Mouse (Mus musculus) embryonic facial prominence, embryonic 12.5 days (tissue): ENCODE results near the gene Psmd3. TPM values are rescaled to one million over a fixed set of nuclear protein-coding genes. Genes with fewer than 3 reads are reported as not detected.
"Not testable (repeated sequence)": the region's sequence is repeated elsewhere in the genome, so short reads cannot be mapped to it uniquely, and the experiment has no call there.

Experiments
- ATAC-seq: fragments of 200-750 bp; cut with Nextera tagmentation; 2 replicates; pipeline ENCODE4 v1.8.0; 2017; ENCODE audit not compliant: insufficient number of reproducible peaks, insufficient read depth, low FRiP score, low TSS enrichment
- H3K27ac ChIP-seq: fragments of 300-500 bp; sonication (generic); 2 replicates; pipeline ENCODE4 v1.5.1; 2016; ENCODE audit warnings: mild to moderate bottlenecking
- H3K27me3 ChIP-seq: fragments of 300-500 bp; sonication (generic); 2 replicates; pipeline ENCODE4 v1.6.1; 2016; ENCODE audit warnings: mild to moderate bottlenecking, moderate library complexity
- H3K36me3 ChIP-seq: fragments of 300-500 bp; sonication (generic); 2 replicates; pipeline ENCODE4 v1.6.1; 2016; ENCODE audit warnings: mild to moderate bottlenecking
- H3K4me1 ChIP-seq: fragments of 300-500 bp; sonication (generic); 2 replicates; pipeline ENCODE4 v1.6.1; 2016
- H3K4me2 ChIP-seq: fragments of 300-500 bp; sonication (generic); replicated peaks from 2 replicates; pipeline ENCODE4 v1.6.1; 2016; ENCODE audit warnings: mild to moderate bottlenecking, moderate library complexity
- H3K4me3 ChIP-seq: fragments of 300-500 bp; sonication (generic); 2 replicates; pipeline ENCODE4 v1.5.1; 2016; ENCODE audit warnings: mild to moderate bottlenecking
- H3K9ac ChIP-seq: fragments of 300-500 bp; sonication (generic); 2 replicates; pipeline ENCODE4 v1.6.1; 2016; ENCODE audit warnings: mild to moderate bottlenecking, moderate library complexity
- H3K9me3 ChIP-seq: fragments of 300-500 bp; sonication (generic); 2 replicates; pipeline ENCODE4 v1.6.1; 2016; ENCODE audit warnings: mild to moderate bottlenecking, moderate library complexity
- WGBS: fragments of 180-500 bp; shearing (Covaris S2); methylation state at CpG from one replicate; pipeline ENCODE4 v1.1.7; 2016; 5-methylcytosine and 5-hydroxymethylcytosine counted together
- polyA plus RNA-seq: library from polyadenylated mRNA; unstranded; fragments of >200 nt; fragmentation: Nextera tagmentation; extraction: Ambion mirVana; gene quantifications from 2 replicates; pipeline ENCODE4 v1.2.1, GENCODE M21; 2016

The Psmd3 gene
- polyA plus RNA-seq, result 246 and 248 TPM in 2 replicates

DNA sequence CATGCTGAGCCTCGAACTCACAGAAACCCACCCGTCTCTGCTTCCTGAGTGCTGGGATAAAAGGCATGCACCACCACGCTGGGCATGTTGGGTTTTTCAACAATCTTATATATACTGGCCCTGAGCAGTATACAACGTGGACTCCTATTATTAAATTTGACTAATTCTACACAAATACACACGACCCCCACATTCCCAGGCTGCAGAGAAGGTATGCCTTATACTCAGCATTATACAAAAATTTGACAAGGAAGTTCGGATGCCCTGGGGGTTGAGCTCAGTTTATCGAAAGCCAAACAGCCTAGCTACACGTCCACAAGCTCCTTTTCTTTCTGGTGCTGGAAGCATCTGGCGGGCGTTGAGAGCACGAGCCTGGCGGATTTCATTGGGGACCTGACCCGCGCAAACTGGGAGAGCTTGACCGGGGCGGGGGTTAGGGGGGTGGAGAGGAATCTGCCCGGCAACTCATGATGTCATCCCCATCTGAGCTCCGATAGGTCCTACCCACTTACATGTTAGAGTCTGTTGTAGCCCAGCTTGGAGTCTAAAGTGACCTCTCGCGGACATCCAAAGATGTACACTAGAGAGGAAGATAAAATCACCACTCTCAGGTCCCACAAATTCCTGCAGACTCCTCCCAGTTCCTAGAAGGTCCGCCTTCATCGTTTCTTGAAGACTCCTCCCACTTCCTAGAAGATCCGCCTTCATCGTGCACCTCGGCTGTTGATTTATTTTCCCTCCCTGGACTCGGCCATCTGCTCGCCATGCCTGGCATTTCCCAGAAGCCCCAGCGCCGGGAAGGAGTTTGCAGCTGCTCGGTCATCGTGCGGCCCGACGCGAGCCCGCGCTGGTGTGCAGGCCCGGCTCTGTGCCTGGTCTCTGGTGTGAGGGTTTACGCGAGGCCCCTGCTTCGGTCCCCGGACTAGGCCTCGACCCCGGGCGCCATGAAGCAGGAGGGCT lies at the start of gene Psmd3:
Gene Psmd3 (plus strand): TSS at position 769 of the 960 bp plus-strand sequence.
- Histone ChIP-seq H3K4me1 (peaks cover 9% of the 10 kb centered on the region), H3K27me3 (no peaks in the 10 kb centered on the region), H3K4me2 (peak within 1 kb of the TSS; percentile 83), H3K4me3 (peak within 1 kb of the TSS; percentile 99), H3K9ac (peak within 1 kb of the TSS; percentile 99), H3K36me3 (peaks cover 20% of the 10 kb centered on the region), H3K9me3 (no peaks in the 10 kb centered on the region), H3K27ac (peak within 1 kb of the TSS; percentile 64; the same call in 1 of the 2 replicates)
- peak; percentile 92 for ATAC-seq
- 6% methylated on average over 45 of the region's 45 CpGs for WGBS

DNA sequence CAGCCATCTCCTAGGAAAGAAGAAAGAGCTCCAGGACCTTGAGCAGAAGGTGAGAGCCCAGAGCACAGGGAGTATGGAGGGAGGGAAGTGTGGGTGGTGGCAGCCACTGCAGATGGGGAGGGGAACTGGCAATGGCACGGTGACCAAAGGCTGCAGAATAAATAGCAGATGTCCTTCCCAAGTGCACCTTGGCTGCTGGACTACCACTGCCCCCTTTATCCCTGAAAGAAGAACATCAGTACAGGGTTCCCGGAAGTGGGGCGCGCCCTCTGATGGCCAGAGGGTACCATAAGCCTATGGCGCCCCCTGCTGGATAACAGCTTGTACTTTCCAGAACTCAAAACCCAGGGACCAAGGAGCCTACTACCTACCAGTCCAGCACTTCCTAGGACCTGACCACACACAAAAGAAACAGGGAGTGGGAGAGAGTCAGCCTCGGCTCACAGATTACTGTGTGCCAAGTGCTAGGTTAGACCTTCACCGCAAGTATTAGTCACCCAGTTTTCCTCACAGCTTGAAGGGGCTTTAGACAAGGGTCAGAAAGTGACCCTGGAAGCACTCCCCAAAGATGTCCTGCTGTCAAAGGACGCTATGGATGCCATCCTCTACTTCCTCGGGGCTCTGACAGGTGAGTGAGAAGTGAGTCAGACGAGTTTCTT lies 46.9 kb upstream of the Psmd3 start:
- H3K9me3 ChIP-seq, ATAC-seq, H3K4me2 ChIP-seq, H3K36me3 ChIP-seq, H3K4me3 ChIP-seq, H3K27ac ChIP-seq, H3K27me3 ChIP-seq, H3K9ac ChIP-seq, H3K4me1 ChIP-seq: not testable (repeated sequence)
- 31% methylated on average over 10 of the region's 10 CpGs for WGBS

DNA sequence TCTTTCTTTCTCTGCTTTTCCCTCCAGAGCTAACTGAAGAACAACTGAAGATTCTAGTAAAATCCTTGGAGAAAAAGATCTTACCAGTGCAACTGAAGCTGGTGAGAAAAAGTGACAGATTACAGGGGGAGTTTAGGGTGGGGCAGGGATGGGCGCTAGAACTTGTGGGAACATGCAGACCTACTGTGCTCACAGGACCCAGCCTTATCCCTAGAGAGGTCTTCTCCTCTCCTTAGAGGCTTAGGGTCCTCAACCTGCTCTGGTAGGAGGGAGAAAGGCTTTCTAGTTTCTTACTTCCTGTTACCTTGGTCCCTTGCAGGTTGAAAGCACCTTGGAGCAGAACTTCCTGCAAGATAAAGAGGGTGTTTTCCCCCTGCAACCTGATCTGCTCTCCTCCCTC lies 44.9 kb upstream of the Psmd3 start:
- Histone ChIP-seq H3K9me3 (no peaks in the 10 kb centered on the region), H3K9ac (no peak overlapping the region), H3K4me2 (no peak overlapping the region), H3K4me3 (no peak overlapping the region), H3K27me3 (no peaks in the 10 kb centered on the region; the same call in 1 of the 2 replicates), H3K27ac (no peak overlapping the region), H3K36me3 (no peaks in the 10 kb centered on the region), H3K4me1 (no peaks in the 10 kb centered on the region)
- 86% methylated on average over 1 of the region's 1 CpGs for WGBS
- ATAC-seq, result no peak

DNA sequence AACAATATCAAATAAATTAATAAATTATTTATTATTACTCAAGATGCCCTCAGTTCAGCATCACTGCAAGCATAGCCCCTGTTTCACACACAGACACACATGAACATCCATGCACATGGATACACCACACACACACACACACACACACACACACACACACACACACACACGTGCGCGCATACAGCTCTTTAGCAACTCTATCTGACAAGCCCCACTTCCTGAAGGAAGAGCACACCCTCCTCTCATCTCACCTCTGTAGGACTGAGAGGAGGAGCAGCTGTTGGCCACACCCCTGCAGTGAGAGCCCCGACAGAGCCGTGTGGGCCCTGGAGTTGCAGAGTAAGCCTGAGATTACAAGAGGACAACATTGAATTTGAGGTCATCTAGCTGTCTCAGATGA lies 42.3 kb upstream of the Psmd3 start:
- no peaks in the 10 kb centered on the region; the same call in 1 of the 2 replicates for H3K27me3 ChIP-seq
- H3K36me3 ChIP-seq, result no peaks in the 10 kb centered on the region
- no peak for ATAC-seq
- H3K4me1 ChIP-seq, result no peaks in the 10 kb centered on the region
- H3K9me3 ChIP-seq, result no peaks in the 10 kb centered on the region; the same call in 1 of the 2 replicates
- no peak overlapping the region for H3K9ac ChIP-seq
- H3K4me3 ChIP-seq, result no peak overlapping the region
- H3K27ac ChIP-seq, result no peak overlapping the region
- no peak overlapping the region for H3K4me2 ChIP-seq
- WGBS, result 60% methylated on average over 5 of the region's 5 CpGs

DNA sequence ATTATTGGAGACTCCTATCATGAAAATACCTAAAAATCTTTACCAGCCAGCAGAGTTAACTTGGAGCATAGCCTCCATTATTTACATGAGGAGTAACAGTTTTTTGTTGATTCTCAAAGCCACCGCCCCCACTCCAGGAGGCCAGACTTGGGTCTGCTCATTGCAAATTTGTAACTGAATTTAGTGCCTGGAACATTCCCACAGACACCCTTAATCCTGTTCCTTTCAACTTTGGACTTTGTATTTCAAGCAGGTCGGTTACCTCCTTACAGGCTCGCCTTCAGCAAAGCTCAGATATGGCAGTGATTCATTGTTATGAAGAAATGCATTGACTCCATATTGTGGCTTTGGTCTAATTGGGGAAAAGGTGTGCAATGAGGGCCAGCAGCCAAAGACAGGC lies 37.6 kb upstream of the Psmd3 start:
- Histone ChIP-seq H3K9ac (no peak overlapping the region), H3K27ac (no peak overlapping the region), H3K4me3 (no peak overlapping the region), H3K4me1 (no peaks in the 10 kb centered on the region), H3K4me2 (no peak overlapping the region), H3K36me3 (no peaks in the 10 kb centered on the region), H3K9me3 (no peaks in the 10 kb centered on the region; the same call in 1 of the 2 replicates), H3K27me3 (no peaks in the 10 kb centered on the region; the same call in 1 of the 2 replicates)
- no peak for ATAC-seq
- WGBS, result 78% methylated on average over 3 of the region's 3 CpGs

GRCm38 (mm10) chr11:98645946-98646345 lies 36.4 kb upstream of the Psmd3 start:
- Histone ChIP-seq H3K9ac (no peak overlapping the region), H3K27me3 (no peaks in the 10 kb centered on the region; the same call in 1 of the 2 replicates), H3K4me2 (no peak overlapping the region), H3K4me1 (no peaks in the 10 kb centered on the region), H3K27ac (no peak overlapping the region), H3K4me3 (no peak overlapping the region), H3K36me3 (no peaks in the 10 kb centered on the region), H3K9me3 (no peaks in the 10 kb centered on the region; the same call in 1 of the 2 replicates)
- ATAC-seq, result no peak
- WGBS, result 79% methylated on average over 2 of the region's 2 CpGs

GRCm38 (mm10) chr11:98646459-98646858 lies 35.9 kb upstream of the Psmd3 start, which contains the start of gene Gsdma2:
TSS of gene Gsdma2 (plus strand) at chr11:98646759.
- Histone ChIP-seq H3K36me3 (no peaks in the 10 kb centered on the region), H3K4me2 (no peak within 1 kb of the TSS), H3K9ac (no peak within 1 kb of the TSS), H3K27me3 (no peaks in the 10 kb centered on the region; the same call in 1 of the 2 replicates), H3K4me1 (no peaks in the 10 kb centered on the region), H3K9me3 (no peaks in the 10 kb centered on the region; the same call in 1 of the 2 replicates), H3K4me3 (no peak within 1 kb of the TSS), H3K27ac (no peak within 1 kb of the TSS)
- no peak for ATAC-seq
- 60% methylated on average over 2 of the region's 2 CpGs for WGBS

DNA sequence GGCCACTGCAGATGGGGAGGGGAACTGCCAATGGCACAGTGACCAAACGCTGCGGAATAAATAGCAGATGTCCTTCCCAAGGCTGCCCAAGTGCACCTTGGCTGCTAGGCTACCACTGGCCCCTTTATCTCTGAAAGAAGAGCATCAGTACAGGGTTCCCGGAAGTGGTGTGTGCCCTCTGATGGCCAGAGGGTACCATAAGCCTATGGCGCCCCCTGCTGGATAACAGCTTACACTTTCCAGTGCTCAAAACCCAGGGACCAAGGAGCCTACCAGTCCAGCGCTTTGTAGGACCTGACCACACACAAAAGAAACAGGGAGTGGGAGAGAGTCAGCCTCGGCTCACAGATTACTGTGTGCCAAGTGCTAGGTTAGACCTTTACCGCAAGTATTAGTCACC lies 27.3 kb upstream of the Psmd3 start:
- not testable (repeated sequence) for H3K4me3 ChIP-seq, H3K27me3 ChIP-seq, H3K27ac ChIP-seq, H3K4me2 ChIP-seq, ATAC-seq, H3K9me3 ChIP-seq, H3K36me3 ChIP-seq, H3K4me1 ChIP-seq, H3K9ac ChIP-seq
- 10% methylated on average over 7 of the region's 7 CpGs for WGBS

- Histone ChIP-seq H3K4me1 (no peaks in the 10 kb centered on the region), H3K9ac (no peak overlapping the region), H3K4me3 (no peak overlapping the region), H3K4me2 (no peak overlapping the region), H3K27ac (no peak overlapping the region), H3K9me3 (no peaks in the 10 kb centered on the region), H3K27me3 (0 out of 2 replicates have a peak, but pooled peaks cover 7% of the 10 kb centered on the region), H3K36me3 (no peaks in the 10 kb centered on the region)
- 13% methylated on average over 6 of the region's 6 CpGs for WGBS
- ATAC-seq, result no peak
These were observed 21.8 kb upstream of the Psmd3 start for GRCm38 (mm10) chr11:98660517-98660916.

- no peak for ATAC-seq
- Histone ChIP-seq H3K9ac (no peak within 1 kb of the TSS), H3K4me2 (no peak within 1 kb of the TSS), H3K27me3 (peaks cover 31% of the 10 kb centered on the region), H3K4me1 (no peaks in the 10 kb centered on the region), H3K36me3 (no peaks in the 10 kb centered on the region), H3K4me3 (no peak within 1 kb of the TSS), H3K27ac (no peak within 1 kb of the TSS), H3K9me3 (no peaks in the 10 kb centered on the region)
- 23% methylated on average over 4 of the region's 4 CpGs for WGBS
These were observed 18.3 kb upstream of the Psmd3 start, which contains the start of gene Gsdma for GRCm38 (mm10) chr11:98664091-98664490. TSS of gene Gsdma (plus strand) at chr11:98664351.

DNA sequence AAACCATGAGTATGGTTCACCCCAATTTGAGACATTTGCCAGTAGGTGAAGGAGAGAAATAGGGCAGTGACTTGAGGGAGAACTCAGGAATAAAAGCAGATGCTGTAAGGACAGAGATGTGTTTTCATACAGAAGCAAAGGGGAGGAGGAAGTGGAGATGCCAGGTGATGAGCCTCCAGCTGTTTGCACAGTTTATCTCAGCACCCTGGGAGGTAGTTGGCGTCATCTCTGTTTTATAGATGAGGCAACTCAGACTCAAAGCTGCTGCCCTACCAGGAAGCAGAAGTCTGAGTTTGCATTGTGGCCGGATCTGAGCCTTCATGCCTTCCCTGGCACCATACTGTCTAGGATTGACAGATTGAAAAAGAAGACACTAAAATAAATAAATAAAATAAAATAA lies 13.4 kb upstream of the Psmd3 start:
- Histone ChIP-seq H3K9me3 (no peaks in the 10 kb centered on the region), H3K27ac (no peak overlapping the region), H3K4me1 (no peaks in the 10 kb centered on the region), H3K27me3 (peaks cover 28% of the 10 kb centered on the region), H3K9ac (no peak overlapping the region), H3K36me3 (no peaks in the 10 kb centered on the region), H3K4me2 (no peak overlapping the region), H3K4me3 (no peak overlapping the region)
- no peak for ATAC-seq
- WGBS, result 68% methylated on average over 2 of the region's 2 CpGs
